In the genomic region with DNA sequence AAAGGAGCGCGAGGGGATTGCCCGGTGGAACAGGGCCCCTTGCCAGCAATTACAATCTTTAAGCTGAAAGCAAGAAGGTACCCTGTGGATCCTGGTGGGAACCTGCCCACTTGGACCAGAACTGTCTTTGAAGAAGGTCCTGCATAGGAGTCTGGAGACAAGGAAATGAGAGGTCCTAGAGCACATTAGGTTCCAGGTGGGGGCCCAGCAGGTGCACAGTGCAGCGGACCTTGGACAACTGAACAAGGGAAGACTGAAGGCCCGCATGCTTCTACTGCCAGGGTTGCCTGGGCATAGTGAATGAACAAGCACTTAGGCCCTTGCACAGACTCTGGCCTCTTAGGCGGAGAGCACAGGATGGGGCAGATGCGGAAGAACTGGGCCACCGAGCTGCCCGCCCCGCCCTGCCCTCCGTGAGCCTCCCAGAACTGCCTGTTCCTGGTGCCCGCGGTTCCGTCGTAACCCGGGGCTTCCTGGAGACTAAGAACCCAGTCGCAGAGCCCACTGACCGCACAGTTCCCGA, we compare ENCODE assay signal across 1 mouse cellular context.
TF ChIP-seq lines count a peak whose summit lies in the region.

No protein-coding gene starts in this region.

TF ChIP-seq in CH12.LX, 34 proteins besides CTCF, POLR2A, EP300 and RAD21 (continued from another document):
- TF ChIP-seq MAFK (IDR thresholded peaks at IDR 0.05; ENCODE audit: insufficient replicate concordance, low read length): no peak
- no peak for TF ChIP-seq ZC3H11A (IDR thresholded peaks at IDR 0.05; ENCODE audit: low read depth, low read length)
TF ChIP-seq in CH12.LX: peak in this region for 3.
